Mouse (Mus musculus): Measurements from ENCODE around the gene Mroh2a. TPM values are rescaled to one million over a fixed set of nuclear protein-coding genes. Genes with fewer than 3 reads are reported as not detected.
"Not testable (repeated sequence)": the region's sequence is repeated elsewhere in the genome, so short reads cannot be mapped to it uniquely, and the experiment has no call there.

Mroh2a gene
- polyA plus RNA-seq, 1 experiment from 2014 or later, result 0.62 TPM

- no peak for ATAC-seq (ENCODE audit: insufficient number of reproducible peaks, insufficient read depth, low FRiP score, low read depth)
- no peaks in the 10 kb centered on the region for H3K4me1 ChIP-seq (ENCODE audit: control insufficient read depth in 2 of 2, insufficient read depth in 2 of 2, low read length in 2 of 2)
Observed at GRCm38 (mm10) chr1:88219054-88219453, 7.7 kb upstream of the Mroh2a start.

GRCm38 (mm10) chr1:88220336-88220735 is 6.5 kb upstream of the Mroh2a start:
- Histone ChIP-seq H3K9me3 (ENCODE audit: control insufficient read depth, low read length) (peaks cover 14% of the 10 kb centered on the region), H3K4me1 (ENCODE audit: control insufficient read depth in 2 of 2, insufficient read depth in 2 of 2, low read length in 2 of 2) (no peaks in the 10 kb centered on the region), H3K9ac (ENCODE audit: low read length) (no peak overlapping the region), H3K27ac (replicated peaks in 1 of 2; ENCODE audit: control insufficient read depth in 1 of 2, insufficient read depth in 1 of 2, low read depth in 2 of 2, low read length in 2 of 2) (no peak overlapping the region), H3K4me2 (ENCODE audit: low read length) (no peak overlapping the region), H3K36me3 (ENCODE audit: control insufficient read depth, insufficient read depth, low read length) (no peaks in the 10 kb centered on the region), H3K27me3 (ENCODE audit: control insufficient read depth, insufficient read depth, low read length) (no peaks in the 10 kb centered on the region), H3K4me3 (ENCODE audit: control insufficient read depth in 1 of 2, insufficient read depth in 1 of 2, low read depth in 1 of 2, low read length in 2 of 2) (no peak overlapping the region)
- no peak for ATAC-seq (ENCODE audit: insufficient number of reproducible peaks, insufficient read depth, low FRiP score, low read depth)

More at GRCm38 (mm10) chr1:88219054-88219453, 7.7 kb upstream of the Mroh2a start:
- Histone ChIP-seq H3K9me3 (ENCODE audit: control insufficient read depth, low read length) (peaks cover 23% of the 10 kb centered on the region), H3K27ac (replicated peaks in 1 of 2; ENCODE audit: control insufficient read depth in 1 of 2, insufficient read depth in 1 of 2, low read depth in 2 of 2, low read length in 2 of 2) (no peak overlapping the region), H3K4me2 (ENCODE audit: low read length) (no peak overlapping the region), H3K4me3 (ENCODE audit: control insufficient read depth in 1 of 2, insufficient read depth in 1 of 2, low read depth in 1 of 2, low read length in 2 of 2) (no peak overlapping the region), H3K36me3 (ENCODE audit: control insufficient read depth, insufficient read depth, low read length) (no peaks in the 10 kb centered on the region), H3K9ac (ENCODE audit: low read length) (no peak overlapping the region), H3K27me3 (ENCODE audit: control insufficient read depth, insufficient read depth, low read length) (no peaks in the 10 kb centered on the region)
- WGBS, result 22% methylated on average over 1 of the region's 1 CpGs

GRCm38 (mm10) chr1:88222216-88222615 is 4.6 kb upstream of the Mroh2a start:
- ATAC-seq (ENCODE audit: insufficient number of reproducible peaks, insufficient read depth, low FRiP score, low read depth), result no peak
- H3K27me3 ChIP-seq (ENCODE audit: control insufficient read depth, insufficient read depth, low read length), result no peaks in the 10 kb centered on the region
- no peak overlapping the region for H3K4me2 ChIP-seq (ENCODE audit: low read length)
- peaks cover 23% of the 10 kb centered on the region for H3K9me3 ChIP-seq (ENCODE audit: control insufficient read depth, low read length)
- WGBS, result 39% methylated on average over 2 of the region's 2 CpGs
- no peak overlapping the region for H3K4me3 ChIP-seq (ENCODE audit: control insufficient read depth in 1 of 2, insufficient read depth in 1 of 2, low read depth in 1 of 2, low read length in 2 of 2)
- H3K4me1 ChIP-seq (ENCODE audit: control insufficient read depth in 2 of 2, insufficient read depth in 2 of 2, low read length in 2 of 2), result no peaks in the 10 kb centered on the region
- H3K27ac ChIP-seq (replicated peaks in 1 of 2; ENCODE audit: control insufficient read depth in 1 of 2, insufficient read depth in 1 of 2, low read depth in 2 of 2, low read length in 2 of 2), result no peak overlapping the region
- no peaks in the 10 kb centered on the region for H3K36me3 ChIP-seq (ENCODE audit: control insufficient read depth, insufficient read depth, low read length)
- H3K9ac ChIP-seq (ENCODE audit: low read length), result no peak overlapping the region

GRCm38 (mm10) chr1:88223011-88223515 is 3.7 kb upstream of the Mroh2a start:
- not testable (repeated sequence) for H3K9ac ChIP-seq (ENCODE audit: low read length); H3K4me3 ChIP-seq (ENCODE audit: control insufficient read depth in 1 of 2, insufficient read depth in 1 of 2, low read depth in 1 of 2, low read length in 2 of 2); H3K27ac ChIP-seq (replicated peaks in 1 of 2; ENCODE audit: control insufficient read depth in 1 of 2, insufficient read depth in 1 of 2, low read depth in 2 of 2, low read length in 2 of 2); H3K27me3 ChIP-seq (ENCODE audit: control insufficient read depth, insufficient read depth, low read length); H3K36me3 ChIP-seq (ENCODE audit: control insufficient read depth, insufficient read depth, low read length); H3K4me2 ChIP-seq (ENCODE audit: low read length); H3K4me1 ChIP-seq (ENCODE audit: control insufficient read depth in 2 of 2, insufficient read depth in 2 of 2, low read length in 2 of 2); ATAC-seq (ENCODE audit: insufficient number of reproducible peaks, insufficient read depth, low FRiP score, low read depth)
- H3K9me3 ChIP-seq (ENCODE audit: control insufficient read depth, low read length), result peaks cover 32% of the 10 kb centered on the region

- ATAC-seq (ENCODE audit: insufficient number of reproducible peaks, insufficient read depth, low FRiP score, low read depth), result no peak
- H3K4me2 ChIP-seq (ENCODE audit: low read length), result no peak overlapping the region
Observed at GRCm38 (mm10) chr1:88223591-88223990, 3.2 kb upstream of the Mroh2a start.

GRCm38 (mm10) chr1:88224029-88224776 is 2.6 kb upstream of the Mroh2a start:
- no peaks in the 10 kb centered on the region for H3K36me3 ChIP-seq (ENCODE audit: control insufficient read depth, insufficient read depth, low read length)
- H3K9me3 ChIP-seq (ENCODE audit: control insufficient read depth, low read length), result peaks cover 43% of the 10 kb centered on the region
- no peak for ATAC-seq (ENCODE audit: insufficient number of reproducible peaks, insufficient read depth, low FRiP score, low read depth)
- no peaks in the 10 kb centered on the region for H3K4me1 ChIP-seq (ENCODE audit: control insufficient read depth in 2 of 2, insufficient read depth in 2 of 2, low read length in 2 of 2)
- no peak overlapping the region for H3K4me2 ChIP-seq (ENCODE audit: low read length)
- no peak overlapping the region for H3K9ac ChIP-seq (ENCODE audit: low read length)
- 56% methylated on average over 2 of the region's 2 CpGs for WGBS
- no peaks in the 10 kb centered on the region for H3K27me3 ChIP-seq (ENCODE audit: control insufficient read depth, insufficient read depth, low read length)
- no peak overlapping the region for H3K27ac ChIP-seq (replicated peaks in 1 of 2; ENCODE audit: control insufficient read depth in 1 of 2, insufficient read depth in 1 of 2, low read depth in 2 of 2, low read length in 2 of 2)
- no peak overlapping the region for H3K4me3 ChIP-seq (ENCODE audit: control insufficient read depth in 1 of 2, insufficient read depth in 1 of 2, low read depth in 1 of 2, low read length in 2 of 2)

More at GRCm38 (mm10) chr1:88223591-88223990, 3.2 kb upstream of the Mroh2a start:
- Histone ChIP-seq H3K27ac (replicated peaks in 1 of 2; ENCODE audit: control insufficient read depth in 1 of 2, insufficient read depth in 1 of 2, low read depth in 2 of 2, low read length in 2 of 2) (no peak overlapping the region), H3K9me3 (ENCODE audit: control insufficient read depth, low read length) (peaks cover 37% of the 10 kb centered on the region), H3K9ac (ENCODE audit: low read length) (no peak overlapping the region), H3K4me1 (ENCODE audit: control insufficient read depth in 2 of 2, insufficient read depth in 2 of 2, low read length in 2 of 2) (no peaks in the 10 kb centered on the region), H3K4me3 (ENCODE audit: control insufficient read depth in 1 of 2, insufficient read depth in 1 of 2, low read depth in 1 of 2, low read length in 2 of 2) (no peak overlapping the region), H3K27me3 (ENCODE audit: control insufficient read depth, insufficient read depth, low read length) (no peaks in the 10 kb centered on the region), H3K36me3 (ENCODE audit: control insufficient read depth, insufficient read depth, low read length) (no peaks in the 10 kb centered on the region)
- 34% methylated on average over 1 of the region's 1 CpGs for WGBS

GRCm38 (mm10) chr1:88225301-88225700 is 1.5 kb upstream of the Mroh2a start:
- 29% methylated on average over 2 of the region's 2 CpGs for WGBS
- not testable (repeated sequence) for ATAC-seq (ENCODE audit: insufficient number of reproducible peaks, insufficient read depth, low FRiP score, low read depth)

GRCm38 (mm10) chr1:88225741-88226140 is 1.0 kb upstream of the Mroh2a start:
- ATAC-seq (ENCODE audit: insufficient number of reproducible peaks, insufficient read depth, low FRiP score, low read depth), result no peak
- H3K27ac ChIP-seq (replicated peaks in 1 of 2; ENCODE audit: control insufficient read depth in 1 of 2, insufficient read depth in 1 of 2, low read depth in 2 of 2, low read length in 2 of 2), result no peak overlapping the region
- no peaks in the 10 kb centered on the region for H3K4me1 ChIP-seq (ENCODE audit: control insufficient read depth in 2 of 2, insufficient read depth in 2 of 2, low read length in 2 of 2)
- H3K9me3 ChIP-seq (ENCODE audit: control insufficient read depth, low read length), result peaks cover 58% of the 10 kb centered on the region
- no peak overlapping the region for H3K9ac ChIP-seq (ENCODE audit: low read length)
- H3K4me3 ChIP-seq (ENCODE audit: control insufficient read depth in 1 of 2, insufficient read depth in 1 of 2, low read depth in 1 of 2, low read length in 2 of 2), result no peak overlapping the region
- H3K36me3 ChIP-seq (ENCODE audit: control insufficient read depth, insufficient read depth, low read length), result no peaks in the 10 kb centered on the region
- H3K4me2 ChIP-seq (ENCODE audit: low read length), result no peak overlapping the region
- no peaks in the 10 kb centered on the region for H3K27me3 ChIP-seq (ENCODE audit: control insufficient read depth, insufficient read depth, low read length)

More at GRCm38 (mm10) chr1:88225301-88225700, 1.5 kb upstream of the Mroh2a start:
- H3K4me2 ChIP-seq (ENCODE audit: low read length); H3K27me3 ChIP-seq (ENCODE audit: control insufficient read depth, insufficient read depth, low read length); H3K9ac ChIP-seq (ENCODE audit: low read length); H3K4me1 ChIP-seq (ENCODE audit: control insufficient read depth in 2 of 2, insufficient read depth in 2 of 2, low read length in 2 of 2); H3K36me3 ChIP-seq (ENCODE audit: control insufficient read depth, insufficient read depth, low read length); H3K27ac ChIP-seq (replicated peaks in 1 of 2; ENCODE audit: control insufficient read depth in 1 of 2, insufficient read depth in 1 of 2, low read depth in 2 of 2, low read length in 2 of 2); H3K4me3 ChIP-seq (ENCODE audit: control insufficient read depth in 1 of 2, insufficient read depth in 1 of 2, low read depth in 1 of 2, low read length in 2 of 2): not testable (repeated sequence)
- H3K9me3 ChIP-seq (ENCODE audit: control insufficient read depth, low read length), result peaks cover 54% of the 10 kb centered on the region
